Mouse (Mus musculus) midbrain, embryonic 15.5 days (tissue): Measurements from ENCODE around the gene Adk. TPM values are rescaled to one million over a fixed set of nuclear protein-coding genes. Genes with fewer than 3 reads are reported as not detected.
A peak's percentile ranks its signal among the peaks of the same experiment; 100 is the strongest.

ENCODE experiments used
- ATAC-seq: fragments of 200-750 bp; cut with Nextera tagmentation; replicated peaks from 2 replicates; pipeline ENCODE4 v1.8.0; 2017; ENCODE audit warnings: moderate TSS enrichment
- H3K27ac ChIP-seq: fragments of 300-500 bp; sonication (generic); 2 replicates; pipeline ENCODE4 v1.5.1; 2015; ENCODE audit warnings: mild to moderate bottlenecking, inconsistent platforms
- H3K27me3 ChIP-seq: fragments of 300-500 bp; sonication (generic); replicated peaks from 2 replicates; pipeline ENCODE4 v1.6.1; 2015; ENCODE audit warnings: inconsistent platforms
- H3K36me3 ChIP-seq: fragments of 300-500 bp; sonication (generic); replicated peaks from 2 replicates; pipeline ENCODE4 v1.6.1; 2015; ENCODE audit warnings: inconsistent platforms
- H3K4me1 ChIP-seq: fragments of 300-500 bp; sonication (generic); 2 replicates; pipeline ENCODE4 v1.6.1; 2015; ENCODE audit warnings: inconsistent platforms
- H3K4me2 ChIP-seq: fragments of 300-500 bp; sonication (generic); 2 replicates; pipeline ENCODE4 v1.6.1; 2015; ENCODE audit warnings: inconsistent platforms, mild to moderate bottlenecking, moderate library complexity
- H3K4me3 ChIP-seq: fragments of 300-500 bp; sonication (generic); 2 replicates; pipeline ENCODE4 v1.5.1; 2015; ENCODE audit warnings: mild to moderate bottlenecking, inconsistent platforms
- H3K9ac ChIP-seq: fragments of 300-500 bp; sonication (generic); 2 replicates; pipeline ENCODE4 v1.6.1; 2015; ENCODE audit warnings: mild to moderate bottlenecking, inconsistent platforms
- H3K9me3 ChIP-seq: fragments of 300-500 bp; sonication (generic); 2 replicates; pipeline ENCODE4 v1.6.1; 2016; ENCODE audit warnings: inconsistent platforms
- WGBS: fragments of 180-500 bp; shearing (Covaris S2); methylation state at CpG from one replicate; pipeline ENCODE4 v1.1.7; 2015; ENCODE audit warnings: mixed read lengths; 5-methylcytosine and 5-hydroxymethylcytosine counted together
- polyA plus RNA-seq: library from polyadenylated mRNA; unstranded; fragments of >200 nt; fragmentation: Nextera tagmentation; extraction: Ambion mirVana; gene quantifications from 2 replicates; pipeline ENCODE4 v1.2.1, GENCODE M21; 2015

The Adk gene
- polyA plus RNA-seq, 1 experiment from 2014 or later: 34.8 TPM

- Histone ChIP-seq H3K9me3 (no peaks in the 10 kb centered on the region), H3K9ac (no peak overlapping the region), H3K27me3 (no peaks in the 10 kb centered on the region), H3K4me2 (no peak overlapping the region), H3K4me1 (peaks cover 25% of the 10 kb centered on the region), H3K36me3 (no peaks in the 10 kb centered on the region), H3K27ac (peak overlapping the region; percentile 78), H3K4me3 (no peak overlapping the region)
- no peak for ATAC-seq
- 33% methylated on average over 2 of the region's 2 CpGs for WGBS
Observed at GRCm38 (mm10) chr14:21253993-21254339, 201.6 kb downstream of the Adk start.

GRCm38 (mm10) chr14:21268229-21268628, 215.9 kb downstream of the Adk start:
- Histone ChIP-seq H3K27ac (no peak overlapping the region), H3K27me3 (no peaks in the 10 kb centered on the region), H3K9ac (no peak overlapping the region), H3K4me3 (no peak overlapping the region), H3K36me3 (no peaks in the 10 kb centered on the region), H3K9me3 (no peaks in the 10 kb centered on the region), H3K4me2 (no peak overlapping the region), H3K4me1 (0 out of 2 replicates have a peak, but pooled peaks cover 3% of the 10 kb centered on the region)
- ATAC-seq: no peak
- WGBS: 95% methylated on average over 8 of the region's 8 CpGs

GRCm38 (mm10) chr14:21271472-21271871, 219.1 kb downstream of the Adk start:
- no peaks in the 10 kb centered on the region for H3K36me3 ChIP-seq
- no peak overlapping the region for H3K9ac ChIP-seq
- no peaks in the 10 kb centered on the region for H3K27me3 ChIP-seq
- H3K9me3 ChIP-seq: no peaks in the 10 kb centered on the region
- no peak overlapping the region for H3K27ac ChIP-seq
- no peak overlapping the region for H3K4me2 ChIP-seq
- H3K4me3 ChIP-seq: no peak overlapping the region
- WGBS: 61% methylated on average over 4 of the region's 4 CpGs
- H3K4me1 ChIP-seq: 0 out of 2 replicates have a peak, but pooled peaks cover 3% of the 10 kb centered on the region
- ATAC-seq: no peak

- no peaks in the 10 kb centered on the region for H3K27me3 ChIP-seq
- H3K4me3 ChIP-seq: no peak overlapping the region
- H3K4me2 ChIP-seq: no peak overlapping the region
- no peak overlapping the region for H3K9ac ChIP-seq
- no peak overlapping the region for H3K27ac ChIP-seq
- no peaks in the 10 kb centered on the region for H3K36me3 ChIP-seq
- no peaks in the 10 kb centered on the region for H3K9me3 ChIP-seq
- 0 out of 2 replicates have a peak, but pooled peaks cover 3% of the 10 kb centered on the region for H3K4me1 ChIP-seq
- ATAC-seq: no peak
- WGBS: 87% methylated on average over 1 of the region's 1 CpGs
Observed at GRCm38 (mm10) chr14:21275786-21276185, 223.4 kb downstream of the Adk start.

- Histone ChIP-seq H3K9me3 (no peaks in the 10 kb centered on the region), H3K27ac (no peak overlapping the region), H3K27me3 (no peaks in the 10 kb centered on the region), H3K4me1 (no peaks in the 10 kb centered on the region), H3K36me3 (no peaks in the 10 kb centered on the region), H3K9ac (no peak overlapping the region), H3K4me3 (no peak overlapping the region), H3K4me2 (no peak overlapping the region)
- no peak for ATAC-seq
- 98% methylated on average over 2 of the region's 2 CpGs for WGBS
Observed at GRCm38 (mm10) chr14:21278290-21278689, 225.9 kb downstream of the Adk start.

- H3K4me1 ChIP-seq: no peaks in the 10 kb centered on the region
- no peak overlapping the region for H3K27ac ChIP-seq
- no peak overlapping the region for H3K9ac ChIP-seq
- no peak overlapping the region for H3K4me2 ChIP-seq
- 81% methylated on average over 6 of the region's 6 CpGs for WGBS
- H3K4me3 ChIP-seq: no peak overlapping the region
- H3K36me3 ChIP-seq: no peaks in the 10 kb centered on the region
- no peaks in the 10 kb centered on the region for H3K27me3 ChIP-seq
- no peak for ATAC-seq
- H3K9me3 ChIP-seq: no peaks in the 10 kb centered on the region
Observed at GRCm38 (mm10) chr14:21278907-21279535, 226.6 kb downstream of the Adk start.

- H3K4me3 ChIP-seq: no peak overlapping the region
- no peaks in the 10 kb centered on the region for H3K27me3 ChIP-seq
- H3K9ac ChIP-seq: no peak overlapping the region
- H3K9me3 ChIP-seq: no peaks in the 10 kb centered on the region
- 80% methylated on average over 3 of the region's 3 CpGs for WGBS
- no peaks in the 10 kb centered on the region for H3K36me3 ChIP-seq
- no peak for ATAC-seq
- H3K27ac ChIP-seq: no peak overlapping the region
- H3K4me2 ChIP-seq: no peak overlapping the region
- H3K4me1 ChIP-seq: no peaks in the 10 kb centered on the region
Observed at GRCm38 (mm10) chr14:21280451-21280850, 228.1 kb downstream of the Adk start.

- no peak overlapping the region for H3K9ac ChIP-seq
- no peaks in the 10 kb centered on the region for H3K4me1 ChIP-seq
- 70% methylated on average over 4 of the region's 4 CpGs for WGBS
- no peaks in the 10 kb centered on the region for H3K9me3 ChIP-seq
- H3K36me3 ChIP-seq: no peaks in the 10 kb centered on the region
- H3K27me3 ChIP-seq: no peaks in the 10 kb centered on the region
- ATAC-seq: no peak
- no peak overlapping the region for H3K27ac ChIP-seq
- no peak overlapping the region for H3K4me2 ChIP-seq
- H3K4me3 ChIP-seq: no peak overlapping the region
Observed at GRCm38 (mm10) chr14:21281506-21281905, 229.1 kb downstream of the Adk start.

- H3K9ac ChIP-seq: no peak overlapping the region
- H3K27me3 ChIP-seq: no peaks in the 10 kb centered on the region
- WGBS: 55% methylated on average over 7 of the region's 7 CpGs
- H3K4me1 ChIP-seq: no peaks in the 10 kb centered on the region
- ATAC-seq: no peak
- H3K4me3 ChIP-seq: no peak overlapping the region
- H3K9me3 ChIP-seq: no peaks in the 10 kb centered on the region
- H3K27ac ChIP-seq: no peak overlapping the region
- H3K36me3 ChIP-seq: no peaks in the 10 kb centered on the region
- no peak overlapping the region for H3K4me2 ChIP-seq
Observed at GRCm38 (mm10) chr14:21284116-21284515, 231.7 kb downstream of the Adk start.

- Histone ChIP-seq H3K27ac (no peak overlapping the region), H3K4me3 (no peak overlapping the region), H3K4me1 (no peaks in the 10 kb centered on the region), H3K9ac (no peak overlapping the region), H3K36me3 (no peaks in the 10 kb centered on the region), H3K4me2 (no peak overlapping the region), H3K9me3 (no peaks in the 10 kb centered on the region), H3K27me3 (no peaks in the 10 kb centered on the region)
- WGBS: 91% methylated on average over 5 of the region's 5 CpGs
- ATAC-seq: no peak
Observed at GRCm38 (mm10) chr14:21284847-21285246, 232.5 kb downstream of the Adk start.

- no peak overlapping the region for H3K4me3 ChIP-seq
- H3K9me3 ChIP-seq: no peaks in the 10 kb centered on the region
- 75% methylated on average over 7 of the region's 7 CpGs for WGBS
- no peak overlapping the region for H3K4me2 ChIP-seq
- H3K9ac ChIP-seq: no peak overlapping the region
- H3K27ac ChIP-seq: no peak overlapping the region
- no peak for ATAC-seq
- H3K27me3 ChIP-seq: no peaks in the 10 kb centered on the region
- H3K4me1 ChIP-seq: no peaks in the 10 kb centered on the region
- H3K36me3 ChIP-seq: no peaks in the 10 kb centered on the region
Observed at GRCm38 (mm10) chr14:21286274-21286673, 233.9 kb downstream of the Adk start.

- H3K27ac ChIP-seq: no peak overlapping the region
- H3K9me3 ChIP-seq: no peaks in the 10 kb centered on the region
- H3K4me3 ChIP-seq: no peak overlapping the region
- H3K27me3 ChIP-seq: no peaks in the 10 kb centered on the region
- no peaks in the 10 kb centered on the region for H3K4me1 ChIP-seq
- no peak overlapping the region for H3K4me2 ChIP-seq
- 80% methylated on average over 9 of the region's 9 CpGs for WGBS
- no peaks in the 10 kb centered on the region for H3K36me3 ChIP-seq
- ATAC-seq: no peak
- H3K9ac ChIP-seq: no peak overlapping the region
Observed at GRCm38 (mm10) chr14:21287726-21288442, 235.5 kb downstream of the Adk start.

GRCm38 (mm10) chr14:21299743-21300142, 247.4 kb downstream of the Adk start:
- Histone ChIP-seq H3K4me1 (peaks cover 1% of the 10 kb centered on the region; the same call in 1 of the 2 replicates), H3K27ac (no peak overlapping the region), H3K4me2 (no peak overlapping the region), H3K36me3 (no peaks in the 10 kb centered on the region), H3K4me3 (no peak overlapping the region), H3K9ac (no peak overlapping the region), H3K27me3 (no peaks in the 10 kb centered on the region), H3K9me3 (no peaks in the 10 kb centered on the region)
- no peak for ATAC-seq
- WGBS: 86% methylated on average over 4 of the region's 4 CpGs
